In the genomic region with DNA sequence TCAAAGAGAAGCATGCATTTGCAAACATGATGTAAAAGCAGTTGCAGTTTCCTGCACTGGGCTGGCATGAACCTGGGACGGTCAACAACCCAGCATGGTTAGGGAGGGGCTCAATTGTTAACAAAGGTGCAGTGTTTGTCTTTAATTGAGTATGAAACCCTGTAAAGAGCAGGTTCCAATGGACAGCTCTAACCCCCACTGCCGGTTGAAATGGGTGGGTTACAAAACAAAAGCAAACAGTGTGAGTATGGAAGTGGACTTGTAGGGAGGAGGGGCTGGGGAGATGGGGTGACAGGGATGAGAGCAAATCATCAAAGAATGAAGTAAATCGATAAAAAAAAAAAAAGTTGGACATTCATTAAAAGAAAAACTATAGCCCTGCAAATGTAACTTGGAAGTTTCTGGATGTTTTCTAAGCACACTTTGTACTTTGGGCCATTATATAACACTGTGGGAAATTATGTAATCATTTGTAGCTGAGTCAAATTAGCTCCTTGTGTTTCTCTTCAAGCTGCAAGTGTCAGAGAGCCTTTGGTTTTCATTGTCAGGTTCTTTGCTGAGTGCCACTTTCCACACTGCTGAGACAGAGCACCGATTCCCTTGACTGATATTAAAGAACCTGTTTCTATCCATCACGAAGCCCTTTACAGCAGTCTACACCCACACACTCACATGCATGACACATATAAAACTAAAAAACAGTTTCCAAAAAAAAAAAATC, we compare ENCODE assay signal across 10 mouse cellular contexts. TPM values are rescaled to one million over a fixed set of nuclear protein-coding genes. Genes with fewer than 3 reads are reported as not detected.
DNase-seq lines count a peak whose midpoint lies in the region; ATAC-seq and TF ChIP-seq lines count a peak whose summit lies in the region.
"Had no signal": no experiment of that assay in that cellular context is flagged by ENCODE, and none has a peak within 500 bp of the region (broad histone marks: within the 10 kb centered on the region; RNA-seq: fewer than 3 reads in every experiment).

No protein-coding gene starts in this region.

- H3K9me3 ChIP-seq in kidney, embryonic 16.5 days (ENCODE audit: low read length) = no peaks in the 10 kb centered on the region
- H3K9me3 ChIP-seq in intestine, embryonic 14.5 days (ENCODE audit: control insufficient read depth, low read length) = no peaks in the 10 kb centered on the region
- H3K9me3 ChIP-seq in forebrain, embryonic 11.5 days (ENCODE audit: control insufficient read depth, low read length) = no peaks in the 10 kb centered on the region

- no peaks in the 10 kb centered on the region for H3K36me3 ChIP-seq in kidney, embryonic 16.5 days (ENCODE audit: insufficient read depth, low read length)
- no peaks in the 10 kb centered on the region for H3K36me3 ChIP-seq in intestine, embryonic 14.5 days (ENCODE audit: control insufficient read depth, insufficient read depth, low read length)
- H3K36me3 ChIP-seq in forebrain, embryonic 11.5 days (ENCODE audit: control insufficient read depth, insufficient read depth, low read length) = no peaks in the 10 kb centered on the region

- H3K4me1 ChIP-seq in kidney, embryonic 16.5 days (ENCODE audit: insufficient read depth, low read length) = 0 out of 2 replicates have a peak, but pooled peaks cover 5% of the 10 kb centered on the region
- no peaks in the 10 kb centered on the region for H3K4me1 ChIP-seq in intestine, embryonic 14.5 days (replicated peaks; ENCODE audit: control insufficient read depth, insufficient read depth, low read length)
- peaks cover 12% of the 10 kb centered on the region for H3K4me1 ChIP-seq in lung, adult 2 months (ENCODE audit: control insufficient read depth, insufficient read depth, low read length)
- H3K4me1 ChIP-seq in forebrain, embryonic 11.5 days (replicated peaks; ENCODE audit: control insufficient read depth, insufficient read depth, low read length) = no peaks in the 10 kb centered on the region; the same call in 1 of the 2 replicates

- TF ChIP-seq CTCF in lung, adult 2 months (IDR thresholded peaks at IDR 0.05; ENCODE audit: insufficient read depth, low read length) = no peak

- no peak overlapping the region for H3K27ac ChIP-seq in kidney, embryonic 16.5 days (ENCODE audit: low read length)
- H3K27ac ChIP-seq in intestine, embryonic 14.5 days (ENCODE audit: low read depth) = no peak overlapping the region
- no peak overlapping the region for H3K27ac ChIP-seq in forebrain, embryonic 11.5 days (ENCODE audit: low read depth, low read length)
- H3K27ac ChIP-seq: hindbrain, embryonic 14.5 days had no signal

- 57% methylated on average over 5 of the region's 5 CpGs for WGBS in kidney, embryonic 16.5 days
- 65% methylated on average over 5 of the region's 5 CpGs for WGBS in intestine, embryonic 14.5 days
- 48% methylated on average over 5 of the region's 5 CpGs for WGBS in lung, adult 2 months
- 47% methylated on average over 5 of the region's 5 CpGs for WGBS in forebrain, embryonic 11.5 days

- no peak for DNase-seq in kidney, postnatal 10 days
- DNase-seq in ZHBTc4 (ENCODE audit: low read depth, low spot score) = peak; percentile 31
- DNase-seq in intestine, embryonic 14.5 days (ENCODE audit: low spot score) = no peak
- peak; percentile 31 for DNase-seq in lung, adult 2 months
- no peak for DNase-seq in cerebellum, postnatal 10 days
- no peak for DNase-seq in forebrain, embryonic 11.5 days (ENCODE audit: low spot score)
- DNase-seq in cerebellum, adult 11 months = no peak
- DNase-seq: lung, embryonic 14.5 days had no signal

- TF ChIP-seq POLR2A in lung, adult 2 months (IDR thresholded peaks at IDR 0.05; ENCODE audit: borderline replicate concordance, extremely low read depth, low read depth, low read length) = no peak

- H3K9ac ChIP-seq in kidney, embryonic 16.5 days (replicated peaks; ENCODE audit: low read length) = no peak overlapping the region
- H3K9ac ChIP-seq in intestine, embryonic 14.5 days (ENCODE audit: low read length) = no peak overlapping the region
- H3K9ac ChIP-seq in forebrain, embryonic 11.5 days (ENCODE audit: low read length) = no peak overlapping the region
- H3K9ac ChIP-seq: hindbrain, embryonic 14.5 days; lung, embryonic 14.5 days had no signal

- ATAC-seq in kidney, embryonic 16.5 days (ENCODE audit: low FRiP score, low TSS enrichment) = peak; percentile 30; the same call in 1 of the 2 replicates
- peak; percentile 67; the same call in 1 of the 2 replicates for ATAC-seq in intestine, embryonic 14.5 days (replicated peaks; ENCODE audit: low FRiP score, low TSS enrichment, low read depth)
- no peak for ATAC-seq in forebrain, embryonic 11.5 days (replicated peaks; ENCODE audit: low FRiP score)

- no peaks in the 10 kb centered on the region for H3K27me3 ChIP-seq in kidney, embryonic 16.5 days (ENCODE audit: insufficient read depth, low read length)
- no peaks in the 10 kb centered on the region for H3K27me3 ChIP-seq in intestine, embryonic 14.5 days (replicated peaks; ENCODE audit: control insufficient read depth, insufficient read depth, low read length)
- no peaks in the 10 kb centered on the region for H3K27me3 ChIP-seq in forebrain, embryonic 11.5 days (ENCODE audit: control insufficient read depth, insufficient read depth, low read length)

- no peak overlapping the region for H3K4me3 ChIP-seq in kidney, embryonic 16.5 days (ENCODE audit: low read length)
- H3K4me3 ChIP-seq in intestine, embryonic 14.5 days (ENCODE audit: low read depth, low read length) = no peak overlapping the region
- no peak overlapping the region for H3K4me3 ChIP-seq in lung, adult 2 months (replicated peaks; ENCODE audit: extremely low read depth, low read depth, low read length)
- no peak overlapping the region for H3K4me3 ChIP-seq in forebrain, embryonic 11.5 days (ENCODE audit: low read depth, low read length)

- H3K4me2 ChIP-seq in kidney, embryonic 16.5 days (replicated peaks; ENCODE audit: low read depth, low read length) = no peak overlapping the region
- H3K4me2 ChIP-seq in intestine, embryonic 14.5 days (ENCODE audit: low read length) = no peak overlapping the region
- H3K4me2 ChIP-seq in forebrain, embryonic 11.5 days (ENCODE audit: low read depth, low read length, severe bottlenecking) = no peak overlapping the region
- H3K4me2 ChIP-seq: hindbrain, embryonic 14.5 days; lung, embryonic 14.5 days had no signal

RNA-seq across cellular contexts. Expression of gene Gsta3, which starts 8.5 kb away (rescaled TPM):
- polyA plus RNA-seq in kidney, embryonic 16.5 days (2015; fragmentation: Nextera tagmentation; extraction: Ambion mirVana) = 13.5 and 14.4 TPM in 2 replicates
- 3.0 and 7.7 TPM in 2 replicates for polyA plus RNA-seq in intestine, embryonic 14.5 days (2014; fragmentation: Nextera tagmentation; extraction: Ambion mirVana)
- polyA plus RNA-seq in lung, adult 2 months (2012; rRNA removed) = 41.7 and 70.6 TPM in 2 replicates
- polyA plus RNA-seq in forebrain, embryonic 11.5 days (2014; fragmentation: Nextera tagmentation; extraction: Ambion mirVana) = 0.25 TPM in 1 of 2 replicates, not detected in the other

RNA-seq across cellular contexts. Expression of gene Tmem14a, which starts 13.5 kb away (rescaled TPM):
- 10.7 and 11.8 TPM in 2 replicates for polyA plus RNA-seq in kidney, embryonic 16.5 days (2015; fragmentation: Nextera tagmentation; extraction: Ambion mirVana)
- 10.7 and 12.6 TPM in 2 replicates for polyA plus RNA-seq in intestine, embryonic 14.5 days (2014; fragmentation: Nextera tagmentation; extraction: Ambion mirVana)
- 3.9 and 5.2 TPM in 2 replicates for polyA plus RNA-seq in lung, adult 2 months (2012; rRNA removed)
- 10.9 and 12.1 TPM in 2 replicates for polyA plus RNA-seq in forebrain, embryonic 11.5 days (2014; fragmentation: Nextera tagmentation; extraction: Ambion mirVana)

Comparison
In these comparisons a context has a peak if more than half of its experiments do, and no peak if none do; other contexts are left out.
1. DNase-seq: peak in ZHBTc4 (single experiment) and lung, adult 2 months (single experiment); none in kidney, postnatal 10 days (single experiment), intestine, embryonic 14.5 days (single experiment), cerebellum, postnatal 10 days (0 of 2), forebrain, embryonic 11.5 days (single experiment) and cerebellum, adult 11 months (single experiment).